Mouse (Mus musculus): ENCODE measurements around the gene Htra1.
A peak's percentile ranks its signal among the peaks of the same experiment; 100 is the strongest.

Htra1 gene

DNA sequence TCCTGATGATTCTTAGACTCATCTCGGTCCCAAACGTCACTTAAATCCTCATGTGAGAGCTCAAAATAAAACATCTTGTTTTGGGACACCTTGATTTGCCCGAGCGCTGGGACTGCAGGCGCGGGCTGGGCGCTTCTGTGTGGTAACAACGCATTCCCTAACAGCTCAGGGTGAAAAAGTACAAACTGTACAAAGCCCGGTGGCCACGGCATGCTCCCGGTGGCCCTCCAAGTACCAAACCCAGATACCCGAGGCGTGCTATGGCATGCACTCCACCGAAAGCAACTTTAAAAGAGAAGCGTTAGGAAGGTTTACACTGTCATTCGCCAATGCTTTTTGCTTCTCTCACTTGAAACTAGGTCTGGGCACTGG is 504 bp upstream of the Htra1 start:
- DNase-seq (ENCODE audit: low read depth, low spot score): no peak

DNA sequence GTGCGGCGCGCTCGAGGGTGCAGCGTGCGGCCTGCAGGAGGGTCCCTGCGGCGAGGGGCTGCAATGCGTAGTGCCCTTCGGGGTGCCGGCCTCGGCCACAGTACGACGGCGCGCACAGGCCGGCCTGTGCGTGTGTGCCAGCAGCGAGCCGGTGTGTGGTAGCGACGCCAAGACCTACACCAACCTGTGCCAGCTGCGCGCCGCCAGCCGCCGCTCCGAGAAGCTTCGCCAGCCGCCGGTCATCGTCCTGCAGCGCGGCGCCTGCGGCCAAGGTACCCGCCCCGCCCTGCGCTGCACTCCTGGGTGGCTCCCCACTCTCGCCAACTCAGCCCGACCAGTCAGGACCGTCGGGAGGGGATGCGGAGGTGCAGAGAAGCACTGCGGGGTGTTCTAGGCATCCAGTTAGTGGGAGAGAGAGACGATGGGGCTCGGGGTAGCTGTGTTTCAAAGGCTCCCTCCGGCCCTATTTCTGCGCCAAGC is 601 bp downstream of the Htra1 start:
- peak; percentile 21 for DNase-seq (ENCODE audit: low read depth, low spot score)

DNA sequence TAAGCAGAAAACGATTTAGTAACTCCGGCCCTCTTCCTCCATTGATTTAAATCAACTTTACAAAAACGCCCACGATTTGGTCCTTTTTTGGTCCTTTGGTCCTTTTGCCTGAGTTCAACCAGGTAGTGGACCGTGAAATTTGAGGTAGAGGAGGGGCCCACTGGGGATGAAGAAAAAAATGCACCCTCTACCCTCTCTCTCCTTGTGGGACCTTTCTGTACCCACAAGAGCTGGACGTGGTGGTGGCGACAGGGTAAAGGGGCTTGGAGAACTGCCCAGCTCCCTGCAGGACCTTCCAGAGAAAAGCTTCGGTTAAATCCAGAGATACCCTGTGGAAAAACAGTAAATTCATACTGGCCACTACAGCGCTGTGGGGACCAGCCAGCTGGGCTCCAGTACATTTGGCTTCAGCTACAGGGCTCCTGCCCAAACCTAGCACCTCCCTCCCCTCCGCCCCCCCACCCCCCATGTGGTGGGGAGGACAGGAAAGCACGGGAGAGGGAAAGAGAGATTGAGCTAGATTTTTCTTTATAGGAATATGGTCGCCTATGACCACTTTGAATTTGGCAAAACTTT is 1.4 kb downstream of the Htra1 start:
- no peak for DNase-seq (ENCODE audit: low read depth, low spot score)

DNA sequence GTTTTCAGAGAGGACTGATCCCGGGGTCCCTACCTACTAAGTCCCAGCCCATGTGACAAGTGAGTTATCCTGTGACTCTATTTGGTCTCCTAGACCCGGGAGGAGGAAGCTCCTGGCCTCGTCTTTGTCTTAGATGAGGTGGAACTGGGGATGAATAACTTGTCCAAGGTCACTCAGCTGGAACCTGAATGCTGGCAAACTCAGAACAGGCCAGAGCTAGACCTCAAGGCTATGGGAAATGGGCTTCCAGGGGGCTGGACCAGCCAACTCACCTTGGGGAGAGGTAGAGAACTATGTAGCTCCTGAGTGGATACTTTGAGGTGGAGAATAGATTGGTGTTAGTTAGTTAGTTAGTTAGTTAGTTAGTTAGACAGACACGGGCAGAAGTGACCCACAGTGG is 2.1 kb downstream of the Htra1 start:
- no peak for DNase-seq (ENCODE audit: low read depth, low spot score)

DNA sequence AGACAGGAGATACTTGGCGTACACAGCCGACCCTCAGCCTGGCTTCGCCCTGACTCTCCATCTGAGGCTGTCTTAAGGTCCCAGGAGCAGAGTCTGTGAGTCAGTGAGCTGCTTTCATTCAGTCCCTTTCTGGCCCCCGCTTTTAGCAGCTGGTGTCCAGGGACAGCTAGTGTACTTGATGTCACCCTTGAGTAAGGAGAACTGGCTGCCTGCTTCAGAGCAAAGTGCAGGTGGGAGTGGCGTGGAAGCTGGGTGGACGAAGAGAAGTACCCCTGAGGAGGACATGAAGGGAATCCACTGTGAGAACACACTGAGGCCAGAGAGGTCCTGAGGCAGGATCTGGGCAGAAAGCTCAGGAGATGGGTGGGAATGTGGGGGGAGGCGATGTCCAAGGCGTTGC is 3.0 kb downstream of the Htra1 start:
- no peak for DNase-seq (ENCODE audit: low read depth, low spot score)

DNA sequence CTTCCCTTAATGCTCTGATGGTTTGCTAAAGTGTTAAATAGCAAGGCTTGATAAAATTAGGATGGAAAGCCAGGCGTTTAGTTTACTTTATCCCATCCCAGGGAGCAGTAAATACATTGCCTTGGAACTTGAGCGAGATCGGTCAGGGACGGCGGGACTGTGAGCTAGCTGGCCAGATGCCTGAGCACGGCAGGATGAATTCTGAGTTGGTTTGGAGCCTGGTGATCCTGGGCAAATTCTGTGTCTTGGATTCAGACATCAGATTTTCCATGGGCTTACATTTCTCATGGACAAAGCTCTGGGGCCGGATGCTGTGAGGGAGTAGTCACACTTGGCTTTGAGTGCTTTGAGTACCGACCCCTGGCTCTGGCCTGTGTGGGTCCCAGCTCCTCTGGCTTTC is 4.8 kb downstream of the Htra1 start:
- no peak for DNase-seq (ENCODE audit: low read depth, low spot score)

DNA sequence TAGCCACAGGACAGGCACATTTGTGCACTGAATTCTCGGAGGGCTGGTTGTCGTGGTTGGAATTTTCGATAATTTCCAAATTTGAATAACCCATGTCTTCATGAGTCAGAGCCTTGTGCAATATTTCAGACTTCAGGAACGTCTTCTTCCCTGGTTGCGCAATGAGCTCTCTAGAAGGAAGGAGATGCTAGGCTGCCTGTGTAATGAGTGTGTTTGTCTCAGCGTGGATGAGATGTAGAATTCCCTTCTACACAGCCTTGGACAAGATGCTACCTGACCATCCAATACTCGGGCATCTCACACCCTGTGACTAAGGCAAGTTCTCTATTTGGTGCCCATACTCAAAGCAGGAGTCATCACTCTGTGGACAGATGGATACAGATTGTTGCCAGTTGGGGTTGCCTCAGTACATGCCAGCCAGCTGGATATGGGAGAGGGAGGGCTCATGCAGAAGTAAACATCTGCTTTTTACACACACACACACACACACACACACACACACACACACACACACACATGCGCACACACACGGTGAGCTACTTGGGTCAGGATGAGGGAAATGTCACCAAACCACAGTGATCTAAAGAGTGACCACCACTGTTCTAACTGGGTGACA is 7.5 kb downstream of the Htra1 start:
- no peak for DNase-seq (ENCODE audit: low read depth, low spot score)

DNA sequence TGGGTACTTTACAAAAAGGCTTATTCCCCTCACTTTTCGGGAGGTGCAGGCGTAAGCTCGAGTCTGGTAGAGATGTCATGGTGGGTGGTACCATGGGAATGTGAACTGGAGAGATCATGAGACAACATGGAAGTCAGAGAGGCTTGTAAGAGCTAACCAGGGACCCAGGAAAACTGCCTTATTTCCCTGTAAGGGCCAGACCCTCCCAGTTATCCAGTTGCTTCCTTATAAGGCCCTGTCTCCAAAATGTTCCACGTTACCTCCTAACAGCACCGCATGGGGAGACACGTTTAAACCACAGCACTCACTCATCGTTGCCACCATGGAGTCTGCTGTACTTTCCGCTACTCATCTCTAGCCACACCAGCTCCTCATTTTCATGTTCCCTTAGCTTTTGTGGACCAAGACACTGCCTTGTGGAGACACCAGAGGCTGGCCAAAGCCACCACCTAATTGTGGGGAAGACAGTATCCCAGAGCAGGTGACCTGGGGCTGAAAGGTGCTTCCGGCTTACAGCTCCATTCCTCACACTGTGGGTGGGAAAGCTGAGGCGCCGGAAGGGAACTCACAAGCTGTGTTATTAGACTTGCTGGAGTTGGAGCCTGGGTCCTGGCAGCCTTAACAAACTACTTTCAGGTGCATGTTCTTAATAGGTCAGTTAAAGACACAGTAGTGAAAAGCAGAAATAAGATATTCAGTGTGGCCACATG is 9.0 kb downstream of the Htra1 start:
- no peak for DNase-seq (ENCODE audit: low read depth, low spot score)

DNA sequence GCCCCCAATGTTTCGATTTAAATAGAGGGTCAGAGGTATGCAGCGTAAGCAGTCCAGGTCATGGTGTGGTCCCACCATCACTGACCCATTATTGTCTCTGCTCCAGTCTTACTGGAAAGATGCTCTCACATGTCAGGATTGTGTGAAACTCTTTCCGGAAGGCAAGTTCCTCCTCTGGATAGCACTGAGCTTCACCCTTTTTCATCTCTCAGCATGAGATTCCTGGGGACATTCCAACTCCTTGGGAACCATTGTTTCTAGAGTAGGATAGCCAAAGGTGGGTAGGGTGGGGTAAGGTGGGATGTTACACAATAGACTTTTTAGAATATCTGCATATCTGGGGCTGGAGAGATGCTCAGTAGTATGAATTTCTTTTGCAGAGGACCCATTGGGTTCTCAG is 9.8 kb downstream of the Htra1 start:
- DNase-seq (ENCODE audit: low read depth, low spot score): no peak

DNA sequence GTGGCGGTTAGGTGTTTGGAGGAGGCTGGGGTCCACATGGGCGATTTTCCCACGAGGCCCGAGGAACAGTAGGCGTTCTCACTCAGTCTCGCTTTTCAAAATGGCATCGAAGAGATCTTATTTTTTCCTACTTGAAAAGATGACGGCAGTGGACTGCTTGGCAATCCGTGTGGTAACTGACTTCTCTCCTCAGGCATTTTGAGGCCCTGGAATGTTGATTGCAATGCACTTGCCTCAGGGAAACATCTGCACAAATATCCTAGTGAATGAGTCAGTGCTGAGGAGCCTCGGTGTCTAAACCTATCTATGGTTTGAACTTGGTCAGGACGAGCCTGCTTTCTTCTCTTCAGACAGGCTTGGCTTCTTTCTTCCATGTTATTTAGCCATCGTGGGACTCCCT is 10.4 kb downstream of the Htra1 start:
- no peak for DNase-seq (ENCODE audit: low read depth, low spot score)

DNA sequence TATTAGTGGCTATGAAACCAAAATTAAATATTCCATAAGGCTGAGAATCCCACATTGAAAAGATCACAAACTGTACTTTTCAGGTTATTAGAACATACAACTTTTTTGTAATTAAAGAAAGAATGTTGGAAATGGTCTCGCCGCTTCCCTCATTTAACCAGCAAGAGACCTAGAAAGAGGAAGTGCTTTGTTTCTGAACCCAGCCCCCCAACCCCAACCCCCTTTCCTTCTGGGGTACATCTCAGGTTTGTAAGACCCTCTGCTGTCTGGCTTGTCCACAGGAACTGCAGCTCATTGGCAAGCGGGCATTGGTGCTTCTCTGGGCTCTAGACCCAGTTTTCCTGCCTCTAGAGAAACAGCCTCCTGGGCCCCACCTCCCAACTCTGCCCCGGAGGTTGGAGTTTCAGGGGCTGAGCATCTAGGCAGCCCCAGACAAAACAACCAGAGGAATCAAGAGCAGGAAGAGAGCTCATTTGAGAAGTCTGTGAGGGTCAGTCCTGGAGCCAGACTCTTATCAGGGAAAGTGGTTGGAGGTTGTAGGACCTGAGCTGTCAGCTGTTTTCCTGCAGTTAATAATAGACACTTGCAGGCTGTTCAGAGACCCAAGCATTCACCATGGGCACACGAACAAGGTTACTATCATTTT is 12.8 kb downstream of the Htra1 start:
- no peak for DNase-seq (ENCODE audit: low read depth, low spot score)

DNA sequence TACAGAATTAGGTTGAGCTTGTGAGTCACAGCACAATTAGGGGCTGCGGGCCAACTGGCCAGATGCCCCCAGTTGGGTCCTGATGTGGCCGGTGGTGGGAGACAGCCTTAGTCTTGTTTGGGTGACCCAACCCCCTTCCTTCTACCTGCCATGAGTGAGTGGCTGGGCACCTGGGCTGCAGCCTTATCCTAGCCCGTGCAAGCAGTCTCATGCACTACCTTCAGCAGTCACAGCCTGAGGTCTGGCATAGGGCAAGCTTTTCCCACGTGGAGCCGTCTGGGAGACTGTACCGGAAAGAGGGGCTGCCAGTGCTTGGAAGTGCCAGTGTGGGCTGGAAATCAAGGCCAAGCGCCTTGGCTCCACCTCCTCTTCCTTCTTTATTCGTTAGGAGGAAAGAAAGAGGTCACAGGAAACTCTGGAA is 13.4 kb downstream of the Htra1 start:
- no peak for DNase-seq (ENCODE audit: low read depth, low spot score)

DNA sequence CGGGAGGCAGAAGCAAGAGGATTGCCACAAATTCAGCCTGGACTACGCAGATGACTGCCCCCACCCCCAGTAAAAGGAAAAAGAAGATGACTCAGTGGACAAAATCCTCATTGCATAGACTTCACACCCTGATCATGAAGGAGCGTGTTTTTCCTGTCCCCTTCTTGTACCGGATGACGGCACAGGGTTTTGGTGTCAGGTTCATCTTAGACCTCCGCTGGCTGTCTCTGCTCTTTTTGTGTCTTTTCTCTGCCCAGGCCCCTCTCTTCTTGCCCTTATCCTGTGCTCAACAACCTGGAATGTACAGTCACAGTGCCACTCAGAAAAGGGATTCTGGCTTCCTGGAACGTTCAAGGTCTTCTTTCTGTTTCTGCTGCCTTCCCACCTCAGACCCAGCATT is 14.6 kb downstream of the Htra1 start:
- no peak for DNase-seq (ENCODE audit: low read depth, low spot score)

DNA sequence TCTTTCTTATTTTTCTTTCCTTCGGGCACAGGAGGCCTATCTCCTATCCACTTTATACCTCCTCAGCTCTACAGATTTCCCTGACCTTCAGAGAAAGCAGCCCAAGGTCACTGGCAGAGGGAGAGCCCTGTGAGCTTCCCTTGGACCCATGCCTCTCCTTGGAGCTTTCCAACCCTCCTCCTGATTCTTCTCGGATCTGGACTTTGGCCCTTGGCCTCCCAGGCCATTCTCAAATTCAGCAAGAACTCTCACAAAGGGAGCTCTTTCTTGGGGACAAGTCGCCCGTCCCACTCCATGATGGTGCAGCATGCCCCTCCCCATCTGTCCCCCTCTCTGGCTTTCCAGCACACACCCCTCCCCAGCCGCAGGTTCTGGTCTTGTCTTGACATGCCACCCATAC is 15.1 kb downstream of the Htra1 start:
- DNase-seq (ENCODE audit: low read depth, low spot score): no peak

DNA sequence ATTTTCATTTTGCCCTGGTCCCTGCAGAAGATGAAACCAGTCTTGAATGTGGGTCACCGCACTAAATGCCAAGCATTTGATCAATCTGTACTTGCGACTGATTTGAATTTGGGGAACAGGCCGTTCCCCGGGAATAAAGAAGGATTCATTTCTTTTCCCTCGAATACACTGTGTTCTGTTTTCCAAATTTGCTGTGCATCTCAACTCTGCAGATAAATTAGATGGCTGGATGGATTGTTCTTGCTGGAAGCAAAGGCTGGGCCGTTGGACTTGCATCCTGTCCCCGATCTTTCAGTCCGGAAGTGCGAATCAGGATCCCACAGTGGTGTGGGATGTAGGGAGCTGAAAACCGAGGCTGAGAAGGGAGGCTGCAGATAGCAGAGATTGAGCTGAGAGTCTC is 17.5 kb downstream of the Htra1 start:
- DNase-seq (ENCODE audit: low read depth, low spot score): no peak

DNA sequence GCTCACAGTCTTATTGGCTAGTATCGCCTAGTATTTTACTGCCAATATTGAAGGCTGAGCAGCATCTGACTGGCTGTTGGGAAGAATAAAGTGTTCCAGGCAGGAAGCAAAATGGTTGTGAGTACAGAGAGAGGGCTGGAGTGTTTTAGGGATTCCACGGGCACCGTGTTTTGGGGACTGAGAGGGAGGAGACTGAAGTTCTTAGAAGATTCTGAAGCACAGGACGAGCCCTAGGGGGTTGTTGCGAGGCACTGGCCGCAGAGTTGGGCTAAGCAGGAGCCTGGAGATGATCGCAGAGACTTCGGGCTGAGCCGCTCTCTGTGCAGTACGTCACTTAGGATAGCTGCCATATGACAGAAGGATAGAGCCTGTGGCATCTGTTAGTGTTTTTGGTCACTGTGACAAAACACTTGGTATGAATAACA is 18.3 kb downstream of the Htra1 start:
- no peak for DNase-seq (ENCODE audit: low read depth, low spot score)

DNA sequence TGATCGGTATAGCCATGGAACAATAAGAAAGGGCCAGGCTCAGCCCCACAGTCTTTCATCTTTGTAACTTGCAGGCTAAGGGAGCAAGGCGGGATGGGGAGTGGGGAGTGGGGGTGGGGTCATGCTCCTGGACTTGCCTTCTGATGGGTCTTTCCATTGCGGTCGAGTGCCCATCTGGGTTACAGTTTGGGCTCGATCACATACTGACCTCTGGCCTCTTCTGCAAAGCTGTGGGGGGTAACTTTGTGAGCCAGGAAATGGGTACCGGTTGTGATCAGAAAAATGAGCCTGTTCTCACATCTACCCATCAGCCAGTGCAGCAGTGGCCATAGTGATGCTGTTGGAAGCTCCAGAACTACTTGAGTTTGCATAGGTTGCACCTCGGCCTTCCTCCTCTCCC is 22.6 kb downstream of the Htra1 start:
- no peak for DNase-seq (ENCODE audit: low read depth, low spot score)

DNA sequence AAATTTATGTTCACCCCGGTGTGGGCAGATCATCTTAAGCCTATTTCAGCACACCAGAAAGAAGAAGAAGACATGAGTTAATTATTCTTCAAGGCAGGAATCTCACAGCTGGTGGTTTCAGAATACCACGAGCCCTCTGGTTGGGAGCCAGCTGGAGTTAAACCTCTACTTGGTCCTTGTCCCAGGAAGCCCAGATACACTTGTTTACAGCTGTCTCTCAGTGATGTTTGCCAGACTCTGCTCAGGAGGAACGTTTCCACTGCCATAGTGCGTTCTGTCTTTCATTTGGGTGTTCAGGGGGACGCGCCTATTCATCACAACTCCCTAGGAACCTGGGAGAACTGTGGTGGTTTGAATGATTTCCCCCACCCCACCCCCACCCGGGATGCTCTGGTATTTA is 24.0 kb downstream of the Htra1 start:
- DNase-seq (ENCODE audit: low read depth, low spot score): no peak

DNA sequence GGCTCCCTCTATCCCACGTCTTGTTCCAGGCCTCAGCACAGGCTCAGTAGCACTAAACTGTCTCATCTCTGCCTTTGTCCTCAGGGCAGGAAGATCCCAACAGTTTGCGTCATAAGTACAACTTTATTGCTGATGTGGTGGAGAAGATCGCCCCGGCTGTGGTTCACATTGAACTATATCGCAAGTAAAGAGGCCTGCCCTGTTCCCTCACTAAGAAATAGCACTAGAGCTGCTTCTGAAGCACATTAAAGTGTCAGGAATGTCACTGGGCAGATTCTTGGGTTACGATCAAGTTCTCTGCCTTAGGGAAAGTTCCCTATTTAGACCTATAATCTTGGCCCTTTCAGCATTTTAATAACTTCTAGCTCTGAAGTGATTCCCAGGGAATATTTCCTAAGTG is 25.5 kb downstream of the Htra1 start:
- no peak for DNase-seq (ENCODE audit: low read depth, low spot score)

DNA sequence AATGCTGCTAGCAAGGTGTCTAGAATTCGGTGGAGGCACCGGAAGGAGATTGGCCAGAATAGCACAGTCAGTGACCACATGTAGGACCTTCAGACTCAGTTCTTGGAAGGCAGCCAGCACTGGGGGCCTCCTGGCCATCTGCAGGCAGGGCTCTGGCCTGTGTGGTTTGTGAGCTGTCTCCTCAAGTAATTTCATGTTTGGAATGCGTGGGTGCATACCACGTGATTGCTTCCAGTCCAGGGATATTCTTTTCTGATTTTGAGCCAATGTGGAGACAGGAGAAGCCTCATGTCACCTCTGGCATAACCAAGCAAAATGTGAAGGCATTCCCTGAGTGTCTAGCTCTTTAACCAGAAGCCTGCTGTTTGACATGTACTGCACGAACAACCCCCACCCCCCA is 28.8 kb downstream of the Htra1 start:
- DNase-seq (ENCODE audit: low read depth, low spot score): no peak

DNA sequence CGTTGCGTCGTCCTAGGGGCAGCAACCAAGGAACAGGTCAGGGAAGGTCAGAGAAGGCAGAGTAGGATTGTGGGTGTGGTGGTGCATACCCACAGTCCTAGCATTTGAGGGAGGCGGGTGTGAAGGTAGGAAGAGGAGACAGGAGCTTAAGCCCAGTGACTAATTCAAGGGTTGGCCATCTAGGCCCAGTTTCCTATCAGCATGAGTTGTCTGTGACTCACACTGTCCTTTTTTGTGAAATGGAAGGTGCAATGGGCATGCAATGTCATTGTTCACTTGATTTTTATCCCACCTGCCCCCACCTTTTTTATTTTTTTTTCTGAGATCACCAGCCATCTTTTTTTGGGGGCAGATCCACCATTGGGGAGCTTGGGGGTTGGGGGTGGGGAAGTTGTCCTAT is 29.5 kb downstream of the Htra1 start:
- DNase-seq (ENCODE audit: low read depth, low spot score): no peak

DNA sequence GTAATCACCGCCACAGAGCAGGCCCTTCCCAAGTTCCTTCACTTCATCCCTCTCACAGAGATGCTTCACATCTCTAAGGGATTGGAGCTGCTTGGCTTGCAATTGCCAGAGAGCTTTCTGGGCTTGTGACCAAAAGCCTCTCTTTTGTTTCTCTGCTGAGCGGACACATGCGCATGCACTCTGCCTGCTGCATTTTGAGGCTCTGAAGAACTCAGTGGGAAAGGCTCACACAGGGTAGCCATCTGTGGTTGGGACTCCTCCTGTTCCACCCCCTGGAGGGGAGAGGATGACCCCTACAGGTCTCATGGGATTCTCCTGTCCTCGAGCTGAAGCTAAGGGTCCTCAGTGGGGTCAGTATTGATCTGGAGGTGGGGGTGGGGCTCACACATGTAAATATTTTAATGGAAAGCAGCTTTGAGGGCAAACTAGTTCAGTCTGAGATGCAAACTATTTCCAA is 30.0 kb downstream of the Htra1 start:
- DNase-seq (ENCODE audit: low read depth, low spot score): no peak

DNA sequence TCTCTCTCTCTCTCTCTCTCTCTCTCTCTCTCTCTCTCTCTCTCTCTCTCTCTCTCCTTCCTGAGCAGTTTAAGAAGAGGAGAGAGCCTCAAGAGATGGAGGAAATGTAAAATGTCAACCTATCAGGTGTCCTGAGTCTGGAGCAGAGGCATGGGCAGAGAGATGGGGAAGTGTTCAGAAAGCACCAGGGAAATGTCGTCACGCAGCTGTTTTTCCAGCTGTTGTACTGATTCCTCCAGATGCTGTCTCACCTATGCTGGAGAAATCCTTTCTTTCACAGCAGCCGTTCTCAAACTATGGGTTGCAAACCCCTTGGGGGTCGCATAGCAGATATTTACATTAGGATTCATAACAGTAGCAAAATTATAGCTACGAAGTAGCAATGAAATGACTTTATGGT is 30.5 kb downstream of the Htra1 start:
- no peak for DNase-seq (ENCODE audit: low read depth, low spot score)

All from retina, postnatal 7 days (tissue).